Mouse (Mus musculus): ENCODE data around the gene Rundc3a. TPM values are rescaled to one million over a fixed set of nuclear protein-coding genes. Genes with fewer than 3 reads are reported as not detected.

Rundc3a gene
- polyA plus RNA-seq, 1 experiment: 10.3 TPM

- no peak for TF ChIP-seq REST (IDR thresholded peaks at IDR 0.05; ENCODE audit: insufficient read depth, insufficient read length)
- no peak for TF ChIP-seq MYOG (IDR thresholded peaks at IDR 0.05; ENCODE audit: control insufficient read depth in 1 of 3, insufficient read depth in 1 of 3, insufficient read length in 2 of 3, low read depth in 2 of 3)
- no peak for TF ChIP-seq SRF (IDR thresholded peaks at IDR 0.05; ENCODE audit: control insufficient read depth, insufficient read length, low read depth)
- no peak for TF ChIP-seq MAX (IDR thresholded peaks at IDR 0.05; ENCODE audit: low read depth)
- TF ChIP-seq E2F4 (IDR thresholded peaks at IDR 0.05; ENCODE audit: insufficient read depth): no peak
- no peak for TF ChIP-seq POLR2A (IDR thresholded peaks at IDR 0.05; ENCODE audit: insufficient read length, low read depth)
- no peaks in the 10 kb centered on the region for H3K79me2 ChIP-seq (ENCODE audit: control insufficient read depth, insufficient read depth)
- H3K27me3 ChIP-seq (ENCODE audit: control insufficient read depth, insufficient read depth, insufficient read length): peaks cover 88% of the 10 kb centered on the region
- no peak overlapping the region for H3K4me3 ChIP-seq
- no peak overlapping the region for H3K4me2 ChIP-seq (ENCODE audit: low read depth)
- no peak overlapping the region for H3ac ChIP-seq (ENCODE audit: control insufficient read depth, insufficient read length)
- H3K36me3 ChIP-seq (ENCODE audit: control insufficient read depth, insufficient read depth): no peaks in the 10 kb centered on the region
Measured at GRCm38 (mm10) chr11:102353021-102353431, 40.2 kb upstream of the Rundc3a start.

- no peaks in the 10 kb centered on the region for H3K79me2 ChIP-seq (ENCODE audit: control insufficient read depth, insufficient read depth)
- H3K27me3 ChIP-seq (ENCODE audit: control insufficient read depth, insufficient read depth, insufficient read length): peaks cover 89% of the 10 kb centered on the region
- H3ac ChIP-seq (ENCODE audit: control insufficient read depth, insufficient read length): no peak overlapping the region
- no peaks in the 10 kb centered on the region for H3K36me3 ChIP-seq (ENCODE audit: control insufficient read depth, insufficient read depth)
- no peak for TF ChIP-seq MYOD1 (IDR thresholded peaks at IDR 0.05; ENCODE audit: control insufficient read depth in 1 of 3, insufficient read length in 2 of 3, low read depth in 2 of 3)
- no peak for TF ChIP-seq CEBPB (IDR thresholded peaks at IDR 0.05; ENCODE audit: insufficient read depth, poor library complexity, severe bottlenecking)
- no peak for TF ChIP-seq SRF (IDR thresholded peaks at IDR 0.05; ENCODE audit: control insufficient read depth, insufficient read length, low read depth)
- TF ChIP-seq TCF12 (IDR thresholded peaks at IDR 0.05; ENCODE audit: insufficient read depth, poor library complexity, severe bottlenecking): no peak
- TF ChIP-seq USF1 (IDR thresholded peaks at IDR 0.05; ENCODE audit: low read depth): no peak
- no peak overlapping the region for H3K4me2 ChIP-seq (ENCODE audit: low read depth)
- H3K4me3 ChIP-seq: no peak overlapping the region
Measured at GRCm38 (mm10) chr11:102355501-102355900, 37.7 kb upstream of the Rundc3a start.

DNA sequence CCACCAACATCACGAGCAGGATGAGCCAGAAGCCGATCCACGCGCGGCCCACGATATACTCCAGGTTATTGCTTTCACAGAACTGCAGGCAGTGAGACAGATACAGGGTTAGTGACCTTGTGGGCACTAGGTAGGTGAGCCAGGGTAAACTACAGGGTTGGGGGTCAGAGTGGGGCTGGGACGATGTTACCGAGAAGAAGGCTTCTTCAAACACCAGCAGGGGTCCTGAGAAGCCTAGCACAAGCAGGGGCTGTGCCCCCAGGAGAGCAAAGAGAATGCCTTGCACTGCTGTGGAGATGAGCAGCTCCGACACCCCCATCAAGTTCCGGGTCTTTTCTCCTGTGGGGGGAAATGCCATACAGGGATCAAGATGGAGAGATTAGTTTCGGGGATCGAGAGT lies 37.0 kb upstream of the Rundc3a start:
- Histone ChIP-seq H3K4me2 (ENCODE audit: low read depth) (no peak overlapping the region), H3K27me3 (ENCODE audit: control insufficient read depth, insufficient read depth, insufficient read length) (peaks cover 90% of the 10 kb centered on the region)
- TF ChIP-seq MAX (IDR thresholded peaks at IDR 0.05; ENCODE audit: low read depth): no peak
- TF ChIP-seq TCF12 (IDR thresholded peaks at IDR 0.05; ENCODE audit: insufficient read depth, poor library complexity, severe bottlenecking): no peak
- TF ChIP-seq SRF (IDR thresholded peaks at IDR 0.05; ENCODE audit: control insufficient read depth, insufficient read length, low read depth): no peak
- no peak for TF ChIP-seq MYOD1 (IDR thresholded peaks at IDR 0.05; ENCODE audit: control insufficient read depth in 1 of 3, insufficient read length in 2 of 3, low read depth in 2 of 3)
- no peak for TF ChIP-seq POLR2A (IDR thresholded peaks at IDR 0.05; ENCODE audit: insufficient read length, low read depth)
- TF ChIP-seq POLR2AphosphoS2 (IDR thresholded peaks at IDR 0.05; ENCODE audit: insufficient read length, low read depth): no peak
- no peak for TF ChIP-seq REST (IDR thresholded peaks at IDR 0.05; ENCODE audit: insufficient read depth, insufficient read length)
- no peak for TF ChIP-seq MYOG (IDR thresholded peaks at IDR 0.05; ENCODE audit: control insufficient read depth in 1 of 3, insufficient read depth in 1 of 3, insufficient read length in 2 of 3, low read depth in 2 of 3)
- TF ChIP-seq E2F4 (IDR thresholded peaks at IDR 0.05; ENCODE audit: insufficient read depth): no peak
- TF ChIP-seq TCF3 (IDR thresholded peaks at IDR 0.05; ENCODE audit: insufficient read length, low read depth): no peak
- TF ChIP-seq USF1 (IDR thresholded peaks at IDR 0.05; ENCODE audit: low read depth): no peak
- no peak for TF ChIP-seq CEBPB (IDR thresholded peaks at IDR 0.05; ENCODE audit: insufficient read depth, poor library complexity, severe bottlenecking)

GRCm38 (mm10) chr11:102356636-102357350 lies 36.4 kb upstream of the Rundc3a start:
- H3K4me2 ChIP-seq (ENCODE audit: low read depth): no peak overlapping the region
- TF ChIP-seq MYOG (IDR thresholded peaks at IDR 0.05; ENCODE audit: control insufficient read depth in 1 of 3, insufficient read depth in 1 of 3, insufficient read length in 2 of 3, low read depth in 2 of 3) (no peak), POLR2AphosphoS2 (IDR thresholded peaks at IDR 0.05; ENCODE audit: insufficient read length, low read depth) (no peak), E2F4 (IDR thresholded peaks at IDR 0.05; ENCODE audit: insufficient read depth) (no peak), TCF12 (IDR thresholded peaks at IDR 0.05; ENCODE audit: insufficient read depth, poor library complexity, severe bottlenecking) (no peak), TCF3 (IDR thresholded peaks at IDR 0.05; ENCODE audit: insufficient read length, low read depth) (no peak), SRF (IDR thresholded peaks at IDR 0.05; ENCODE audit: control insufficient read depth, insufficient read length, low read depth) (no peak), POLR2A (IDR thresholded peaks at IDR 0.05; ENCODE audit: insufficient read length, low read depth) (no peak), MYOD1 (IDR thresholded peaks at IDR 0.05; ENCODE audit: control insufficient read depth in 1 of 3, insufficient read length in 2 of 3, low read depth in 2 of 3) (no peak), CEBPB (IDR thresholded peaks at IDR 0.05; ENCODE audit: insufficient read depth, poor library complexity, severe bottlenecking) (no peak), MAX (IDR thresholded peaks at IDR 0.05; ENCODE audit: low read depth) (no peak)
- H3ac ChIP-seq (ENCODE audit: control insufficient read depth, insufficient read length): no peak overlapping the region

More for the DNA sequence above, 37.0 kb upstream of the Rundc3a start:
- no peaks in the 10 kb centered on the region for H3K79me2 ChIP-seq (ENCODE audit: control insufficient read depth, insufficient read depth)
- no peaks in the 10 kb centered on the region for H3K36me3 ChIP-seq (ENCODE audit: control insufficient read depth, insufficient read depth)
- H3K4me3 ChIP-seq: no peak overlapping the region
- H3ac ChIP-seq (ENCODE audit: control insufficient read depth, insufficient read length): no peak overlapping the region

DNA sequence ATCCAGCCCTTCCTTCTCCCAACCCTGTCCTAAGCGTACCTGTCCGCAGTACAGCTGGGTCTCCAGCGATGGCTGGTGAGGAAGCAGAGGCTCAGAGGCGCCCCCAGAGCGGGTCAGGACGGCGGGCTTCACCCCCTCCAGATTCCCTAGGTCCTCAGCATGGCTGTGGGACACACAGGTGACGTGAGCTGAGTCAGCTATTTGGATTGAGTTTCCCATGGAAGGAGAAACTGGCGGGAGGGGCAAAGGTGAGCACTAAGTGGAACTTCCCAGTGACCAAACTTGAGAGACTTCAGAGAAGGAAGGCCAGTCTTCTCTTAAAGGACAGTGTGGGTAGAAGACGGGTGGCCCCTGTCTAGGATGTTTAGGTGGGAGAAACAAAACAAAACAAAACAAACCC lies 34.8 kb upstream of the Rundc3a start:
- no peaks in the 10 kb centered on the region for H3K79me2 ChIP-seq (ENCODE audit: control insufficient read depth, insufficient read depth)
- no peak overlapping the region for H3K4me2 ChIP-seq (ENCODE audit: low read depth)
- peaks cover 90% of the 10 kb centered on the region for H3K27me3 ChIP-seq (ENCODE audit: control insufficient read depth, insufficient read depth, insufficient read length)
- no peaks in the 10 kb centered on the region for H3K36me3 ChIP-seq (ENCODE audit: control insufficient read depth, insufficient read depth)
- no peak overlapping the region for H3K4me3 ChIP-seq
- H3ac ChIP-seq (ENCODE audit: control insufficient read depth, insufficient read length): no peak overlapping the region
- TF ChIP-seq MYOD1 (IDR thresholded peaks at IDR 0.05; ENCODE audit: control insufficient read depth in 1 of 3, insufficient read length in 2 of 3, low read depth in 2 of 3) (no peak), POLR2AphosphoS2 (IDR thresholded peaks at IDR 0.05; ENCODE audit: insufficient read length, low read depth) (no peak), POLR2A (IDR thresholded peaks at IDR 0.05; ENCODE audit: insufficient read length, low read depth) (no peak), CEBPB (IDR thresholded peaks at IDR 0.05; ENCODE audit: insufficient read depth, poor library complexity, severe bottlenecking) (no peak), USF1 (IDR thresholded peaks at IDR 0.05; ENCODE audit: low read depth) (no peak), TCF12 (IDR thresholded peaks at IDR 0.05; ENCODE audit: insufficient read depth, poor library complexity, severe bottlenecking) (no peak), REST (IDR thresholded peaks at IDR 0.05; ENCODE audit: insufficient read depth, insufficient read length) (no peak), E2F4 (IDR thresholded peaks at IDR 0.05; ENCODE audit: insufficient read depth) (no peak), TCF3 (IDR thresholded peaks at IDR 0.05; ENCODE audit: insufficient read length, low read depth) (no peak), MYOG (IDR thresholded peaks at IDR 0.05; ENCODE audit: control insufficient read depth in 1 of 3, insufficient read depth in 1 of 3, insufficient read length in 2 of 3, low read depth in 2 of 3) (no peak), SRF (IDR thresholded peaks at IDR 0.05; ENCODE audit: control insufficient read depth, insufficient read length, low read depth) (no peak), MAX (IDR thresholded peaks at IDR 0.05; ENCODE audit: low read depth) (no peak)

More at GRCm38 (mm10) chr11:102356636-102357350, 36.4 kb upstream of the Rundc3a start:
- Histone ChIP-seq H3K4me3 (no peak overlapping the region), H3K79me2 (ENCODE audit: control insufficient read depth, insufficient read depth) (no peaks in the 10 kb centered on the region), H3K27me3 (ENCODE audit: control insufficient read depth, insufficient read depth, insufficient read length) (peaks cover 90% of the 10 kb centered on the region), H3K36me3 (ENCODE audit: control insufficient read depth, insufficient read depth) (no peaks in the 10 kb centered on the region)

Measured in myocyte (in vitro differentiated cells).